Mouse (Mus musculus): ENCODE results near the gene Cbr2. TPM values are rescaled to one million over a fixed set of nuclear protein-coding genes. Genes with fewer than 3 reads are reported as not detected.
A peak's percentile ranks its signal among the peaks of the same experiment; 100 is the strongest.

Cbr2 gene
- total and polyA plus RNA-seq, 2 experiments = 0.28 TPM; not detected in 1

- Histone ChIP-seq H3K27ac (replicated peaks; ENCODE audit: insufficient read depth, low read depth, low read length) (no peak overlapping the region), H3K4me1 (ENCODE audit: control insufficient read depth, insufficient read depth, low read length) (no peaks in the 10 kb centered on the region), H3K79me2 (ENCODE audit: control insufficient read depth, insufficient read depth, low read length) (no peaks in the 10 kb centered on the region), H3K27me3 (ENCODE audit: control insufficient read depth, insufficient read depth, low read length) (no peaks in the 10 kb centered on the region), H3K4me3 (ENCODE audit: insufficient read depth, low read depth, low read length) (no peak overlapping the region), H3K36me3 (ENCODE audit: control insufficient read depth, insufficient read depth, low read length) (no peaks in the 10 kb centered on the region), H3K9ac (ENCODE audit: low read depth, low read length) (no peak overlapping the region)
- DNase-seq (ENCODE audit: extremely low read depth, low read depth, low spot score) = no peak
- 78% methylated on average over 14 of the region's 14 CpGs for whole genome bisulfite sequencing
- TF ChIP-seq POLR2A (IDR thresholded peaks at IDR 0.05; ENCODE audit: extremely low read depth, insufficient read depth, low read length) (no peak), CTCF (IDR thresholded peaks at IDR 0.05; ENCODE audit: low read depth, low read length) (no peak)
Measured at GRCm38 (mm10) chr11:120761811-120762671, 30.1 kb upstream of the Cbr2 start.

DNA sequence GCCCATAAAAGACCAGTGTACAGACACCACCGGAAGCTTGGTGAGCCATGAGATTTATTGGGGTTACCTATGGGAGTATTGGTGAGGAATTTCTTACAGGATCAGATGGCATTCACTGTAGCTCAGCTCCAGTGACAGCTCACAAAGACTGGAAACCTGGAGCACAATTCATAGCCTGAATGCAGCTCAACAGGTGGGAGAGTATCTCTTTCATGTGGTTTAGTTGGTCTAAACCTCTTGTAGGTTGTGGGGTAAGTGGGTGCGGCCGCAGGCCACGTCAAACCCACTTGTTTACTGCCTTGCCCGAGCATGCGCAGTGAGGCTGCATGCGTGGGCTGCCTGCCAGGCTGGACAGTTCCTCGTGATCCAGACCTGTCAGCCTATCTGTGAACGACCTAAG, 28.3 kb upstream of the Cbr2 start:
- no peak for DNase-seq (ENCODE audit: extremely low read depth, low read depth, low spot score)
- Histone ChIP-seq H3K27ac (replicated peaks; ENCODE audit: insufficient read depth, low read depth, low read length) (no peak overlapping the region), H3K27me3 (ENCODE audit: control insufficient read depth, insufficient read depth, low read length) (no peaks in the 10 kb centered on the region), H3K36me3 (ENCODE audit: control insufficient read depth, insufficient read depth, low read length) (no peaks in the 10 kb centered on the region), H3K4me3 (ENCODE audit: insufficient read depth, low read depth, low read length) (no peak overlapping the region), H3K79me2 (ENCODE audit: control insufficient read depth, insufficient read depth, low read length) (no peaks in the 10 kb centered on the region), H3K9ac (ENCODE audit: low read depth, low read length) (no peak overlapping the region), H3K4me1 (ENCODE audit: control insufficient read depth, insufficient read depth, low read length) (no peaks in the 10 kb centered on the region)
- WGBS = 91% methylated on average over 9 of the region's 9 CpGs
- TF ChIP-seq CTCF (IDR thresholded peaks at IDR 0.05; ENCODE audit: low read depth, low read length) (no peak), POLR2A (IDR thresholded peaks at IDR 0.05; ENCODE audit: extremely low read depth, insufficient read depth, low read length) (no peak)

- no peaks in the 10 kb centered on the region for H3K27me3 ChIP-seq (ENCODE audit: control insufficient read depth, insufficient read depth, low read length)
- H3K9ac ChIP-seq (ENCODE audit: low read depth, low read length) = no peak overlapping the region
- TF ChIP-seq POLR2A (IDR thresholded peaks at IDR 0.05; ENCODE audit: extremely low read depth, insufficient read depth, low read length) (no peak), CTCF (IDR thresholded peaks at IDR 0.05; ENCODE audit: low read depth, low read length) (no peak)
- 82% methylated on average over 4 of the region's 4 CpGs for WGBS
- no peaks in the 10 kb centered on the region for H3K36me3 ChIP-seq (ENCODE audit: control insufficient read depth, insufficient read depth, low read length)
- H3K79me2 ChIP-seq (ENCODE audit: control insufficient read depth, insufficient read depth, low read length) = no peaks in the 10 kb centered on the region
- no peak overlapping the region for H3K27ac ChIP-seq (replicated peaks; ENCODE audit: insufficient read depth, low read depth, low read length)
- no peak for DNase-seq (ENCODE audit: extremely low read depth, low read depth, low spot score)
- H3K4me1 ChIP-seq (ENCODE audit: control insufficient read depth, insufficient read depth, low read length) = no peaks in the 10 kb centered on the region
- H3K4me3 ChIP-seq (ENCODE audit: insufficient read depth, low read depth, low read length) = no peak overlapping the region
Measured at GRCm38 (mm10) chr11:120751606-120752005, 19.7 kb upstream of the Cbr2 start.

GRCm38 (mm10) chr11:120749430-120749829, 17.5 kb upstream of the Cbr2 start:
- TF ChIP-seq POLR2A (IDR thresholded peaks at IDR 0.05; ENCODE audit: extremely low read depth, insufficient read depth, low read length) = no peak
- TF ChIP-seq CTCF (IDR thresholded peaks at IDR 0.05; ENCODE audit: low read depth, low read length) = peak; percentile 79
- Histone ChIP-seq H3K4me1 (ENCODE audit: control insufficient read depth, insufficient read depth, low read length) (no peaks in the 10 kb centered on the region), H3K9ac (ENCODE audit: low read depth, low read length) (no peak overlapping the region), H3K27ac (replicated peaks; ENCODE audit: insufficient read depth, low read depth, low read length) (no peak overlapping the region), H3K27me3 (ENCODE audit: control insufficient read depth, insufficient read depth, low read length) (no peaks in the 10 kb centered on the region), H3K79me2 (ENCODE audit: control insufficient read depth, insufficient read depth, low read length) (no peaks in the 10 kb centered on the region), H3K4me3 (ENCODE audit: insufficient read depth, low read depth, low read length) (no peak overlapping the region), H3K36me3 (ENCODE audit: control insufficient read depth, insufficient read depth, low read length) (no peaks in the 10 kb centered on the region)
- DNase-seq (ENCODE audit: extremely low read depth, low read depth, low spot score) = peak; percentile 41
- 60% methylated on average over 8 of the region's 8 CpGs for WGBS

- Histone ChIP-seq H3K4me3 (ENCODE audit: insufficient read depth, low read depth, low read length) (no peak overlapping the region), H3K27ac (replicated peaks; ENCODE audit: insufficient read depth, low read depth, low read length) (no peak overlapping the region)
- 79% methylated on average over 4 of the region's 4 CpGs for WGBS
Measured at GRCm38 (mm10) chr11:120747974-120748373, 16.1 kb upstream of the Cbr2 start.

GRCm38 (mm10) chr11:120744121-120744701, 12.3 kb upstream of the Cbr2 start:
- WGBS = 80% methylated on average over 7 of the region's 7 CpGs
- Histone ChIP-seq H3K79me2 (ENCODE audit: control insufficient read depth, insufficient read depth, low read length) (no peaks in the 10 kb centered on the region), H3K4me1 (ENCODE audit: control insufficient read depth, insufficient read depth, low read length) (no peaks in the 10 kb centered on the region), H3K4me3 (ENCODE audit: insufficient read depth, low read depth, low read length) (no peak overlapping the region), H3K9ac (ENCODE audit: low read depth, low read length) (no peak overlapping the region), H3K36me3 (ENCODE audit: control insufficient read depth, insufficient read depth, low read length) (no peaks in the 10 kb centered on the region), H3K27me3 (ENCODE audit: control insufficient read depth, insufficient read depth, low read length) (no peaks in the 10 kb centered on the region), H3K27ac (replicated peaks; ENCODE audit: insufficient read depth, low read depth, low read length) (no peak overlapping the region)
- no peak for TF ChIP-seq POLR2A (IDR thresholded peaks at IDR 0.05; ENCODE audit: extremely low read depth, insufficient read depth, low read length)
- no peak for TF ChIP-seq CTCF (IDR thresholded peaks at IDR 0.05; ENCODE audit: low read depth, low read length)
- no peak for DNase-seq (ENCODE audit: extremely low read depth, low read depth, low spot score)

More at GRCm38 (mm10) chr11:120747974-120748373, 16.1 kb upstream of the Cbr2 start:
- no peaks in the 10 kb centered on the region for H3K79me2 ChIP-seq (ENCODE audit: control insufficient read depth, insufficient read depth, low read length)
- TF ChIP-seq CTCF (IDR thresholded peaks at IDR 0.05; ENCODE audit: low read depth, low read length) = no peak
- TF ChIP-seq POLR2A (IDR thresholded peaks at IDR 0.05; ENCODE audit: extremely low read depth, insufficient read depth, low read length) = no peak
- H3K4me1 ChIP-seq (ENCODE audit: control insufficient read depth, insufficient read depth, low read length) = no peaks in the 10 kb centered on the region
- DNase-seq (ENCODE audit: extremely low read depth, low read depth, low spot score) = no peak
- no peaks in the 10 kb centered on the region for H3K27me3 ChIP-seq (ENCODE audit: control insufficient read depth, insufficient read depth, low read length)
- H3K36me3 ChIP-seq (ENCODE audit: control insufficient read depth, insufficient read depth, low read length) = no peaks in the 10 kb centered on the region
- no peak overlapping the region for H3K9ac ChIP-seq (ENCODE audit: low read depth, low read length)

Data from liver, adult 2 months (tissue).